Mouse (Mus musculus) liver, embryonic 14.5 days (tissue): Measurements from ENCODE around the gene Rgs16.

ENCODE experiments used
- CTCF ChIP-seq: IDR thresholded peaks from 2 replicates; pipeline ENCODE4 v1.5.1; 2016; ENCODE audit warnings: antibody characterized with exemption, low read depth, control low read depth
- EP300 ChIP-seq: IDR thresholded peaks from 2 replicates; pipeline ENCODE4 v1.6.1; 2016; ENCODE audit warnings: antibody characterized with exemption, low read depth

- TF ChIP-seq EP300, result no peak
- no peak for TF ChIP-seq CTCF
These were observed 13.5 kb upstream of the Rgs16 start for GRCm38 (mm10) chr1:153726636-153727035.
